Mouse (Mus musculus): ENCODE results near the gene P4ha3. TPM values are rescaled to one million over a fixed set of nuclear protein-coding genes. Genes with fewer than 3 reads are reported as not detected.

Gene P4ha3
- total RNA-seq, 2 experiments from 2014 or later = 15.2 to 17.6 TPM

Other genes starting within 250 kb of the P4ha3 start
- 10 to 100 TPM; 25.1 to 26.0 TPM for gene Pold3, start 164.0 kb upstream of the P4ha3 start, total RNA-seq (2021)
- 1 to 10 TPM; 7.7 to 8.1 TPM for gene Lipt2, start 126.2 kb upstream of the P4ha3 start, total RNA-seq (2021)
- 1 to 10 TPM; 1.1 to 1.6 TPM for gene Kcne3, start 109.0 kb upstream of the P4ha3 start, total RNA-seq (2021)
- gene Pgm2l1, start 58.1 kb upstream of the P4ha3 start, total RNA-seq (2021) = 10 to 100 TPM in 1 of 2 experiments, 1 to 10 TPM in 1; 9.4 to 10.2 TPM
- 10 to 100 TPM; 12.6 to 14.3 TPM for gene C2cd3, start 86.7 kb downstream of the P4ha3 start, total RNA-seq (2021)
- gene Ppme1, start 86.8 kb downstream of the P4ha3 start, total RNA-seq (2021) = 10 to 100 TPM; 31.4 to 42.2 TPM
- 10 to 100 TPM; 46.7 to 47.5 TPM for gene Ucp3, start 187.5 kb downstream of the P4ha3 start, total RNA-seq (2021)
- 100 to 1,000 TPM; 191 to 225 TPM for gene Ucp2, start 207.8 kb downstream of the P4ha3 start, total RNA-seq (2021)
- under 1 TPM; 0.18 to 0.20 TPM for gene Dnajb13, start 229.4 kb downstream of the P4ha3 start, total RNA-seq (2021)